Mouse (Mus musculus) kidney, adult 2 months (tissue): ENCODE measurements around the gene C9orf72. TPM values are rescaled to one million over a fixed set of nuclear protein-coding genes. Genes with fewer than 3 reads are reported as not detected.
"Not testable (repeated sequence)": the region's sequence is repeated elsewhere in the genome, so short reads cannot be mapped to it uniquely, and the experiment has no call there.

Experiments
- DNase-seq: peaks from one replicate; pipeline ENCODE4 v3.0.0; 2021
- H3K27ac ChIP-seq: fragments of 200-500 bp; 2 replicates; pipeline ENCODE4 v1.5.1; 2012; ENCODE audit warnings: low read depth, low read length, control low read depth, inconsistent platforms; ENCODE audit not compliant: insufficient read depth
- H3K27me3 ChIP-seq: fragments of 200-500 bp; replicated peaks from 2 replicates; pipeline ENCODE4 v1.6.1; 2012; ENCODE audit warnings: mild to moderate bottlenecking, moderate library complexity, low read length, inconsistent platforms; ENCODE audit not compliant: control insufficient read depth, insufficient read depth
- H3K36me3 ChIP-seq: fragments of 200-500 bp; 2 replicates; pipeline ENCODE4 v1.6.1; 2012; ENCODE audit warnings: mild to moderate bottlenecking, moderate library complexity, low read length, inconsistent platforms; ENCODE audit not compliant: control insufficient read depth, insufficient read depth
- H3K4me1 ChIP-seq: fragments of 200-500 bp; 2 replicates; pipeline ENCODE4 v1.6.1; 2011; ENCODE audit warnings: low read length; ENCODE audit not compliant: control insufficient read depth, insufficient read depth
- H3K4me3 ChIP-seq: fragments of 200-500 bp; 2 replicates; pipeline ENCODE4 v1.5.1; 2011; ENCODE audit warnings: mild to moderate bottlenecking, low read depth, low read length, control low read depth; ENCODE audit not compliant: insufficient read depth
- CTCF ChIP-seq: fragments of 200-500 bp; conservative IDR thresholded peaks from 2 replicates; pipeline ENCODE4 v1.5.1; 2011; ENCODE audit warnings: low read depth, mild to moderate bottlenecking, control low read depth, low read length, moderate library complexity, mixed read lengths; ENCODE audit not compliant: insufficient read depth, insufficient read length
- POLR2A ChIP-seq: fragments of 200-500 bp; IDR thresholded peaks from one replicate; pipeline ENCODE4 v1.6.1; 2011; ENCODE audit warnings: low read depth, low read length, control low read depth
- WGBS: fragments of 180-500 bp; shearing (Covaris S2); methylation state at CpG from one replicate; pipeline ENCODE4 v1.1.7; 2018; 5-methylcytosine and 5-hydroxymethylcytosine counted together
- polyA plus RNA-seq: library from polyadenylated mRNA; depleted of rRNA; stranded (reverse); fragments of >200 nt; gene quantifications from 2 replicates; pipeline ENCODE4 v1.2.3, GENCODE M21; 2012; rRNA removed

The C9orf72 gene
- 5.6 and 6.6 TPM in 2 replicates for polyA plus RNA-seq

- no peaks in the 10 kb centered on the region for H3K4me1 ChIP-seq
- H3K27ac ChIP-seq: peak within 1 kb of the TSS; percentile 85
- H3K27me3 ChIP-seq: no peaks in the 10 kb centered on the region
- TF ChIP-seq CTCF (no peak), POLR2A (peak; percentile 85)
- peak within 1 kb of the TSS; percentile 85 for H3K4me3 ChIP-seq
- WGBS: 1% methylated on average over 51 of the region's 51 CpGs
- peak; percentile 98 for DNase-seq
- H3K36me3 ChIP-seq: no peaks in the 10 kb centered on the region
These were observed at the start of gene C9orf72 for GRCm38 (mm10) chr4:35225734-35226495. TSS of gene C9orf72 (minus strand) at chr4:35226175.

- H3K4me1 ChIP-seq: no peaks in the 10 kb centered on the region
- TF ChIP-seq CTCF (no peak), POLR2A (no peak)
- no peak overlapping the region for H3K27ac ChIP-seq
- H3K4me3 ChIP-seq: no peak overlapping the region
- WGBS: 68% methylated on average over 9 of the region's 9 CpGs
- no peaks in the 10 kb centered on the region for H3K27me3 ChIP-seq
- no peak for DNase-seq
- no peaks in the 10 kb centered on the region for H3K36me3 ChIP-seq
These were observed 33.0 kb upstream of the C9orf72 start for GRCm38 (mm10) chr4:35259006-35259405.

DNA sequence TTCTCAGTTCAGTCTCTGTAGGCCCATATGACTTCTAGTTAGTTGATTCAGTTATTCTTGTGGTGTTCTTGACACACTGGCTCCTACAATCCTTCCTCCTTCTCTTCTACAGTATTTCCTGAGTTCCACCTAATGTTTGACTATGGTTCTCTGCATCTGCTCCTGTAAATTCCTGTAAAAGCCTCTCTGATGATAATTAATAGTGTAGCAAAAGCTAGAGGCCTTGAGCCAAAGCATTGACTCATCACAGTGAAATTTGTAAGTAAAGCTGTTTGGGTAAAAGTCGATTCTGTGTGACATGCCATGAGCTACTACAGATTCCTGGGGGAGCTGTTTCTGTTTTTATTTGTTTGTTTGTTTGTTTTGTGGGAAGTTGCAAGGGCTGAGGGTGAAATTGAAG, 18.0 kb upstream of the C9orf72 start:
- 67% methylated on average over 1 of the region's 1 CpGs for WGBS
- Histone ChIP-seq H3K4me3 (no peak overlapping the region), H3K4me1 (no peaks in the 10 kb centered on the region), H3K27ac (no peak overlapping the region), H3K27me3 (no peaks in the 10 kb centered on the region), H3K36me3 (no peaks in the 10 kb centered on the region)
- TF ChIP-seq CTCF (no peak), POLR2A (no peak)
- DNase-seq: no peak

DNA sequence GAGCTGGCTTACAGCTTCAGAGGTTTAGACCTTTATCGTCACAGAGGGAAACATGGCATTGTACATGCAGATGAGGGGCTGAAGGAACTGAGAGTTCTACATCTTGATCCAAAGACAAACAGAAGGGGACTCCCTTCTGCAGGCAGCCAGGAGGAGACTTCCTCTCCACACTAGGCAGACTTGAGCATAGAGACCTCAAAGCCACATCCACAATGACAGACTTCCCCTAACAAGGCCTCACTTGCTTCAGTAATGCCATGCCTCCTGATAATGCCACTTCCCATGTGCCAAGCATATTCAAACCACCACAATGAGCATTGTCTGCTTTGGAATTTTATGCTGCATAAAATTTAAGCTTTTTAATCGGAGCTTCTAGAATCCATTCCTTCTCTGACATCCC, 15.8 kb upstream of the C9orf72 start:
- no peaks in the 10 kb centered on the region for H3K36me3 ChIP-seq
- H3K27ac ChIP-seq: no peak overlapping the region
- TF ChIP-seq CTCF: no peak
- DNase-seq: no peak
- no peaks in the 10 kb centered on the region for H3K27me3 ChIP-seq
- H3K4me3 ChIP-seq: no peak overlapping the region
- WGBS: 77% methylated on average over 2 of the region's 2 CpGs
- H3K4me1 ChIP-seq: no peaks in the 10 kb centered on the region

DNA sequence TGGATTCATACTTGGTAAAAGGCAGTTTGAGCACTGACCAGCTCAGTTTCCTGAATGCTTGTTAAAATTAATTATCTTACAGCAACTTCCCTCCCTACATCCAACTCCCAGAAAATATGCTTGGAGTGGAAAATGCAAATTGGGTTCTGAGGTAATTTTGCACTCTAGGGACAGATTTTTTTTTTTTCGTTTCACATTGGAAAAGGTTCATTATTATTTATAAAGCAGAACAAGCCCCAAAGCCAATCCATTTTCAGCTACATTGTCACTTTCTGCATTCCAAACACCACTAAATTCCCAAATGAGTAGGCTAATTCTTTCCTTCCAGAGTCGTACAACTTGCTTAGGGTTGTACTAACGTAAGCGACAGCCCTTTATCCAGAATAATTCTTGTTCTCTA, 12.7 kb upstream of the C9orf72 start:
- H3K27me3 ChIP-seq: no peaks in the 10 kb centered on the region
- no peak for DNase-seq
- WGBS: 76% methylated on average over 4 of the region's 4 CpGs
- H3K4me1 ChIP-seq: no peaks in the 10 kb centered on the region
- no peak overlapping the region for H3K27ac ChIP-seq
- no peak for TF ChIP-seq CTCF
- TF ChIP-seq POLR2A: no peak
- no peaks in the 10 kb centered on the region for H3K36me3 ChIP-seq
- H3K4me3 ChIP-seq: no peak overlapping the region

- H3K4me3 ChIP-seq, H3K4me1 ChIP-seq, H3K36me3 ChIP-seq, DNase-seq, H3K27ac ChIP-seq, H3K27me3 ChIP-seq: not testable (repeated sequence)
- WGBS: 87% methylated on average over 3 of the region's 3 CpGs
These were observed 12.3 kb upstream of the C9orf72 start for GRCm38 (mm10) chr4:35238240-35238639.

DNA sequence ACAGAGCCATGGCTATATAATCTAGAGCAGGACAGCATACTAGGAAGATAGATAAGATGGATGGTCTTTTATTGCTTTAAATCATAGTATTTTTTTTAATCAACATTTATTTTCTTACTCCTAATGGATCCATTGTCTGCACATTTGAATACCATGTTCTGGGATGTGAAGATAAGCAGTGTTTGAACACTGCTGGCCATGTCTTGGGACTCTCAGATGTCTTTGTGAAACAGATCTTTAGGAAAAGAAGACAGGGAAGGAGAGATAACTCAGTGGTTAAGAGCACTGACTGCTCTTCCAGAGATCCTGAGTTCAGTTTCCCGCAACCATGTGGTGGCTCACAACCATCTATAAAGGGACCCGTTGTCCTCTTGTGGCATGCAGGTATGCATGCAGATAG, 10.3 kb upstream of the C9orf72 start:
- no peak for DNase-seq
- no peaks in the 10 kb centered on the region for H3K36me3 ChIP-seq
- no peaks in the 10 kb centered on the region for H3K27me3 ChIP-seq
- H3K4me1 ChIP-seq: no peaks in the 10 kb centered on the region
- 92% methylated on average over 2 of the region's 2 CpGs for WGBS
- H3K4me3 ChIP-seq: no peak overlapping the region
- H3K27ac ChIP-seq: no peak overlapping the region
- TF ChIP-seq CTCF (no peak), POLR2A (no peak)
